Mouse (Mus musculus) embryonic fibroblast, embryonic 13.5 days (primary cell): ENCODE measurements around the gene Phf5a.

Experiments
- CTCF ChIP-seq: IDR thresholded peaks from 2 replicates; pipeline ENCODE4 v1.5.1; 2011; ENCODE audit warnings: mild to moderate bottlenecking, control low read depth, low read length, moderate library complexity, borderline replicate concordance; ENCODE audit not compliant: insufficient read depth
- POLR2A ChIP-seq: IDR thresholded peaks from 2 replicates; pipeline ENCODE4 v1.6.1; 2011; ENCODE audit warnings: low read depth, mild to moderate bottlenecking, control low read depth, low read length, moderate library complexity

GRCm38 (mm10) chr15:81822631-81823030, 49.1 kb downstream of the Phf5a start:
- TF ChIP-seq CTCF (no peak), POLR2A (no peak)
